Mouse (Mus musculus) brain, embryonic 14.5 days (tissue): ENCODE results near the gene Gnai2. TPM values are rescaled to one million over a fixed set of nuclear protein-coding genes. Genes with fewer than 3 reads are reported as not detected.

Source experiments
- DNase-seq: peaks from one replicate; pipeline ENCODE4 v3.0.0-alpha.2; 2011; ENCODE audit warnings: low read depth
- CTCF ChIP-seq: fragments of 200-500 bp; IDR thresholded peaks from 2 replicates; pipeline ENCODE4 v1.5.1; 2012; ENCODE audit warnings: inconsistent platforms, mild to moderate bottlenecking, moderate library complexity, borderline replicate concordance; ENCODE audit not compliant: insufficient read depth, insufficient read length; ENCODE audit errors: extremely low read depth
- POLR2A ChIP-seq: fragments of 200-500 bp; IDR thresholded peaks from 2 replicates; pipeline ENCODE4 v1.6.1; 2012; ENCODE audit warnings: mild to moderate bottlenecking, inconsistent platforms, borderline replicate concordance; ENCODE audit not compliant: poor library complexity, insufficient read depth, insufficient read length, severe bottlenecking; ENCODE audit errors: extremely low read depth
- polyA plus RNA-seq: library from polyadenylated mRNA; depleted of rRNA; stranded (reverse); fragments of >200 nt; gene quantifications from 2 replicates; pipeline ENCODE4 v1.2.3, GENCODE M21; 2012

The Gnai2 gene
- polyA plus RNA-seq, 1 experiment, result 488 TPM

DNA sequence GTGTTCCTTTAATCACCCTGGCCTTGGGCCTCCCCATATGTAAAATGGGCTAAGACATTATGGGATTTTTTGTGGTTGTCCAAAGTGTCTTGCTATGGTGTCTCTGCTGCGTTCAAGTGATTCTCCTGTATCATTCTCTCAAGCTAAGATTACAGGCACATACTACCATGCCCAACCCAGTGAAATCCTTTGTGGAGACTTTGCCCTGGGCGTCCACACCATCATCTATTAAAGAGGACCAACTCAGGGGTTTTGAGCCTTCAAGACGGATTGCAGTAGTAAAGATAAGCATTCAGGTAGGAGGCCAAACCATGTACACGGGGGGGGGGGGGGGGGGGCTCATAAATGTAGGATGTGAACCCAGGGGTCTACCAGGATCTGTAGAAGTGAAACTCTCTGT is 19.4 kb upstream of the Gnai2 start:
- DNase-seq, result no peak
- TF ChIP-seq POLR2A (no peak), CTCF (no peak)

- DNase-seq, result no peak
- TF ChIP-seq POLR2A, result no peak
- no peak for TF ChIP-seq CTCF
These were observed 18.3 kb upstream of the Gnai2 start for GRCm38 (mm10) chr9:107653474-107653873.

GRCm38 (mm10) chr9:107650708-107651481 is 15.7 kb upstream of the Gnai2 start:
- peak; percentile 92 for DNase-seq
- TF ChIP-seq CTCF (no peak), POLR2A (no peak)

DNA sequence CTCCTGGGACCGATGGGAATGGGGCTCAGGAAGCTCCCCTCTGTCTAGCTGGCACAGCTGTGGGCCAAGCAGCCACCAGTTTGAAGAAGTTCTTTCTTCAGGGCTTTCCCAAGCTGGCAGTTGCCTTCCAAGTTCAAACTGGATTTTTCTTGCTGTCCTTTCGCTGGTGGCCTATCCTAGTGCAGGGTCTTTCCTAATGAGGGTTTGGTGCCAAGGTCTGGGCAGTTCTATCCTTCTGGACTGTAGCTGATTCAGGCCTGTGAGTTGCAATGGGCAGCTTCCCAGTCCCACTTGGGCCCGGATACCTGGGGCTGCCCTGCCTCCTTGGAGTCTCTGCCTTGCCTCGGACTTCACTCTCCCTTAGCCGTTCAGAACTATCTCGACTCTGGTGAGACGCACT is 15.1 kb upstream of the Gnai2 start:
- TF ChIP-seq CTCF, result no peak
- TF ChIP-seq POLR2A, result no peak
- peak; percentile 73 for DNase-seq

DNA sequence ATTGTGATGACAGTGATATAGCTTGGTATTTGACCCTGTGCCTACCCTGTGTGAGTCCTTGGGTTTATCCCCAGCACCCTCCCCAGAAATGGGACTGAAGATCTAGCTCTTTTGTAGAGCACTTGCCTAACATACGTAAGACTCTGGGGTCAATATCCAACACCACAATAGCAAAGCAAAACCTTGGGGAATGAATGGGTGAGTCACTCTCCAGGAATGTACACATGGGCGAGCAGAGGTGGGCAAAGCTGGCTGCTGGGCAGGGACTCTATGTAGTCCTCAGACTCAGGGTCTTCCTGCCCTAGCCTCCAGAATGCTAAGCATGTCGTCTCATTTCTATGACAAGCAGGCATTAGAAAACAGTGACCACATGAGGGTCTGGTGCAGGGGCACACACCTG is 13.6 kb upstream of the Gnai2 start:
- TF ChIP-seq POLR2A, result no peak
- TF ChIP-seq CTCF, result no peak
- no peak for DNase-seq

- TF ChIP-seq POLR2A (no peak), CTCF (no peak)
- no peak for DNase-seq
These were observed 11.8 kb upstream of the Gnai2 start for GRCm38 (mm10) chr9:107646975-107647374.

- DNase-seq, result peak; percentile 89
- TF ChIP-seq POLR2A (no peak), CTCF (peak; percentile 94)
These were observed 10.4 kb upstream of the Gnai2 start for GRCm38 (mm10) chr9:107645577-107645976.

DNA sequence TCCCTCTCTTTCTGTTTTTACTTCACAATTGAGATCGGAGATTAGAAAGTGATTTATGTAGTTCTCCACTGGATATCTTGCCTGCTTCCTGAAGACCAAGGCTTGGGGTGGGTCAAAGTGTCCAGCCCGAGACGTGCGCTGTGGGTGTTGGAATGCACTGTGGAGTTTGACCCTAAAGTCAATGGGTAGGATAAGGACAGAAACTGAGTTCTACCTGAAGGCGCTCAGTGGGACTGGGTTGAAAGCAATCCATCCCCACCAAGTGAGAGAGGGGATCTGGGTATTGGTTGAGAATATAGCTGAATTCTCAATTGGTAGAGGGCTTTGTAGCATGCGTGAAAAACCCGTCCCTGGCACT is 10.0 kb upstream of the Gnai2 start:
- TF ChIP-seq CTCF (no peak), POLR2A (no peak)

DNA sequence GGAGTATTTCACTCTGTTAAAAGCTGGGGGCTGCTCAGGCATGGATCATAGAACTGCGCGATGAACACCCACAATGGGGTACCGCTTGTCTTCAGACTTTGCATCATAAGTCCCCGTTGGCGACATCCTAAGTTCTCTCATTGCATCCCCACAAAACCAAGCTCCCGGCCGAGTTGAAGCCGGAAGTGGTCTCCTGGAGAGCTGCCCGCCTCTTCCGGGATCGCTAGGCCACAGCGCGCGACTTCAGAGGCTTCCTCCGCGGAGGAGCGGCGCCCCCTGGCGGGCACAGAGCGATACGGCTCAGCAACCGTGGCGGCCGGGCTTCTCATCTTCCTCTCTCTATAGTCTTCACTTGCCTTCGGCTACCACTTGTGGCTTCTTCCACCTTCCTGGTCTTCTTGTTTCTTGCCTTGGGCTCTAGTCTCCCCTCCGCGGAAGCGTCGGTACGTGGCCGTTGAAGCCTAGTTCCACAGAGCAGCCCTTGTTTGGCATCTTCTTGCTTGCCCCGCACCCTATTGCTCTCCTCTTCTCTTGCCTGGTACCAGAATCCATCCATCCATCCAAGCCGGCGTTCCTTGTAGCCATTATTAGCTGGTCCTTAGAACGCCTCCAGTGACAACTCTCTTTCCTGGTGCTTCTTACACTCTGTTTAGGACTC is 9.5 kb upstream of the Gnai2 start:
- TF ChIP-seq CTCF (peak; percentile 97), POLR2A (peak; percentile 35; the same call in 1 of the 2 replicates)

More for the DNA sequence above, 10.0 kb upstream of the Gnai2 start:
- no peak for DNase-seq

DNA sequence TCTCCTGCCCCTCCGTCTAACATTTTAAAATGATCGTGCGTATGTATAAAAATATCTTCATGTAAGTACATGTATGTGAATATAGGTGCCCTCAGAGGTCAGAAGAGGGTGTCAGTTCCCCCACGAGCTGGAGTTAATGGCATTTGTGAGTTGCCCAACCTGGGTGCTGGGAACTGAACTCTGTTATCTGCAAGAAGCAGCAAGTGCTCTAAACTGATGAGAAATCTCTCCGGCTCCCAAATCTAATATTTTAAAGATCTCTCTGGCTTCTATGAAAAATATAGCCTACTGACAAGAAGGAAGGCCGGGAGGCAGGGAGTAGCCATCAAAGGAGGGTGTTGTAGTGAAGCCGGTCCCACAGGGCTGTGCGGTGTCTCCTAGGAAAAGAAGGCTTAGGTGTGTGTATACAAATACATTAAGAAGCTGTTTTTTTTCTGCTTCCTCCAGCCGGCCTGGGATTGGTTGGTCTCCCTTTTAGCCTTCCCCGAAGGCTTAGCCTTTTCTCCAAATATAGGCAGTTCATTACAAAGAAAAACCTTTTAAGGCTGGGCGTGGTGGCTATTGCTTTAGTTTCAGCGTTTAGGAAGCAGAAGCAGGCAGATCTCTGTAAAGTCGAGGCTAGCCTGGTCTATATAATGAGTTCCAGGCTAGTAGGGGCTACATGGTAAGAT is 8.5 kb upstream of the Gnai2 start:
- TF ChIP-seq POLR2A (no peak), CTCF (no peak)
- DNase-seq, result no peak

More for the DNA sequence above, 9.5 kb upstream of the Gnai2 start:
- peak; percentile 96 for DNase-seq

DNA sequence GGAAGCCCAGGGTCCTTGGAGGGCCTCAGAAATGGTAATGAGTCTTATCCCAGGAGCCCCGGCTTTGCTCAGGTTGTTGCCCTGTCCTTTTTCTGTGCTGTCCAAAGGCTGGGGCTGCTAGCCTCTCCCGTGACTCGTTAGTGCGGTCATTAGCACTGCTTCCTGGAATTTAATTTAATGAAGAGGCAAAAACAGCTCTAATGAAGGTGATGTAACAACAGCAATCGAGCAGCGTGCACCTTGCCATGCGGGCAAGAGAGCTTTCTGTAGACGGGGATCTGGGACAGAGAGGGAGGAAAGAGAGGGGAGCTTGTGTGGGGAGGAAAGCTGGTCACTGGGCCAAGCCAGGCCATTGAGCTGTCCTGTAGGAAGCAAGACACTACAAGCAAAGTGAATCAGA is 6.5 kb upstream of the Gnai2 start:
- TF ChIP-seq CTCF (no peak), POLR2A (no peak)

More for the DNA sequence above, 6.5 kb upstream of the Gnai2 start:
- DNase-seq, result no peak
